ENCODE assay signal across 14 mouse cellular contexts in genomic region chr3:27505582-27505981, GRCm38 (mm10).
"Had no signal": no experiment of that assay in that cellular context is flagged by ENCODE, and none has a peak within 500 bp of the region (broad histone marks: within the 10 kb centered on the region; RNA-seq: fewer than 3 reads in every experiment).

No protein-coding gene starts in this region.

- H3K9ac ChIP-seq: limb, embryonic 13.5 days; liver, embryonic 14.5 days; midbrain, embryonic 12.5 days; neural tube, embryonic 12.5 days had no signal

- DNase-seq: kidney, adult 11 months; kidney, adult 9 months; kidney, postnatal 36 days; layer of hippocampus, adult 9-11 months; layer of hippocampus, postnatal 36 days; lung, adult 18-20 months; right cerebral cortex, postnatal 4 days; spleen, adult 18-20 months; thymus, postnatal 36 days had no signal

- H3K27ac ChIP-seq: kidney, postnatal 0 days; liver, embryonic 14.5 days; midbrain, embryonic 12.5 days; neural tube, embryonic 12.5 days had no signal

- H3K9me3 ChIP-seq: limb, embryonic 13.5 days; midbrain, embryonic 12.5 days; neural tube, embryonic 12.5 days had no signal

- H3K4me3 ChIP-seq: limb, embryonic 13.5 days; midbrain, embryonic 12.5 days; neural tube, embryonic 12.5 days had no signal

- H3K27me3 ChIP-seq: limb, embryonic 13.5 days; midbrain, embryonic 12.5 days; neural tube, embryonic 12.5 days had no signal

- H3K36me3 ChIP-seq: midbrain, embryonic 12.5 days; neural tube, embryonic 12.5 days had no signal

- H3K4me2 ChIP-seq: limb, embryonic 13.5 days; midbrain, embryonic 12.5 days; neural tube, embryonic 12.5 days had no signal

- H3K4me1 ChIP-seq: limb, embryonic 13.5 days; midbrain, embryonic 12.5 days; neural tube, embryonic 12.5 days had no signal
